Mouse (Mus musculus) heart, embryonic 13.5 days (tissue): Measurements from ENCODE around the gene Mrgprb2. TPM values are rescaled to one million over a fixed set of nuclear protein-coding genes. Genes with fewer than 3 reads are reported as not detected.

Experiments used
- ATAC-seq: fragments of 200-750 bp; cut with Nextera tagmentation; 2 replicates; pipeline ENCODE4 v1.8.0; 2017; ENCODE audit warnings: moderate TSS enrichment; ENCODE audit not compliant: insufficient number of reproducible peaks, low FRiP score, low TSS enrichment; ENCODE audit errors: extremely low read depth
- H3K27ac ChIP-seq: fragments of 300-500 bp; sonication (generic); replicated peaks from 2 replicates; pipeline ENCODE4 v1.5.1; 2015; ENCODE audit warnings: moderate library complexity, mild to moderate bottlenecking, inconsistent platforms
- H3K27me3 ChIP-seq: fragments of 300-500 bp; sonication (generic); replicated peaks from 2 replicates; pipeline ENCODE4 v1.6.1; 2015; ENCODE audit warnings: mild to moderate bottlenecking, inconsistent platforms
- H3K36me3 ChIP-seq: fragments of 300-500 bp; sonication (generic); 2 replicates; pipeline ENCODE4 v1.6.1; 2015; ENCODE audit warnings: mild to moderate bottlenecking, inconsistent platforms
- H3K4me1 ChIP-seq: fragments of 300-500 bp; sonication (generic); 2 replicates; pipeline ENCODE4 v1.6.1; 2015; ENCODE audit warnings: inconsistent platforms
- H3K4me2 ChIP-seq: fragments of 300-500 bp; sonication (generic); 2 replicates; pipeline ENCODE4 v1.6.1; 2015; ENCODE audit warnings: inconsistent platforms, mild to moderate bottlenecking, moderate library complexity
- H3K4me3 ChIP-seq: fragments of 300-500 bp; sonication (generic); 2 replicates; pipeline ENCODE4 v1.5.1; 2015; ENCODE audit warnings: moderate library complexity, mild to moderate bottlenecking, inconsistent platforms
- H3K9ac ChIP-seq: fragments of 300-500 bp; sonication (generic); 2 replicates; pipeline ENCODE4 v1.6.1; 2015; ENCODE audit warnings: inconsistent platforms, mild to moderate bottlenecking, moderate library complexity
- H3K9me3 ChIP-seq: fragments of 300-500 bp; sonication (generic); 2 replicates; pipeline ENCODE4 v1.6.1; 2016; ENCODE audit warnings: inconsistent platforms
- polyA plus RNA-seq: library from polyadenylated mRNA; unstranded; fragments of >200 nt; fragmentation: Nextera tagmentation; extraction: Ambion mirVana; gene quantifications from 2 replicates; pipeline ENCODE4 v1.2.1, GENCODE M21; 2015

The Mrgprb2 gene
- not detected in 2 replicates for polyA plus RNA-seq

- Histone ChIP-seq H3K27ac (no peak within 1 kb of the TSS), H3K4me2 (no peak within 1 kb of the TSS), H3K4me1 (no peaks in the 10 kb centered on the region), H3K27me3 (no peaks in the 10 kb centered on the region), H3K9ac (no peak within 1 kb of the TSS), H3K9me3 (peaks cover 18% of the 10 kb centered on the region), H3K36me3 (no peaks in the 10 kb centered on the region), H3K4me3 (no peak within 1 kb of the TSS)
- ATAC-seq = no peak
Measured at GRCm38 (mm10) chr7:48557986-48558385, at the start of gene Mrgprb2. Gene Mrgprb2 (minus strand): TSS chr7:48558086.

Other genes with a start within 250 kb of the Mrgprb2 start
- not detected in 2 replicates for gene Mrgprb8, start 169.6 kb downstream of the Mrgprb2 start, polyA plus RNA-seq
- gene Mrgprb1, start 101.7 kb downstream of the Mrgprb2 start, polyA plus RNA-seq = not detected in 2 replicates
- not detected in 2 replicates for gene Mrgprx2, start 58.8 kb downstream of the Mrgprb2 start, polyA plus RNA-seq
- gene Mrgprb3, start 85.7 kb upstream of the Mrgprb2 start, polyA plus RNA-seq = not detected in 2 replicates
- 31.1 and 32.5 TPM in 2 replicates for gene Zdhhc13, start 230.9 kb upstream of the Mrgprb2 start, polyA plus RNA-seq